Mouse (Mus musculus) megakaryocyte-erythroid progenitor cell, adult 5-6 weeks (primary cell): ENCODE data around the gene Tmem164. TPM values are rescaled to one million over a fixed set of nuclear protein-coding genes. Genes with fewer than 3 reads are reported as not detected.

ENCODE experiments used
- ATAC-seq: replicated peaks from 2 replicates; pipeline ENCODE4 v1.8.0; 2016; ENCODE audit warnings: mild to moderate bottlenecking, inconsistent platforms; ENCODE audit not compliant: severe bottlenecking, poor library complexity, low FRiP score, low TSS enrichment
- total RNA-seq, 2 experiments: library from RNA; stranded (forward) in 1 of 2; stranded (reverse) in 1 of 2; fragments of 200-1000, 215-1000 nt in 1 of 2; fragments of >200 nt in 1 of 2; fragmentation: Nextera tagmentation in 1 of 2; gene quantifications; 2 replicates each; pipeline ENCODE4 v1.2.3; 2014 to 2017

Gene Tmem164
- total RNA-seq, 2 experiments from 2014 or later: 35.3 to 44.4 TPM

DNA sequence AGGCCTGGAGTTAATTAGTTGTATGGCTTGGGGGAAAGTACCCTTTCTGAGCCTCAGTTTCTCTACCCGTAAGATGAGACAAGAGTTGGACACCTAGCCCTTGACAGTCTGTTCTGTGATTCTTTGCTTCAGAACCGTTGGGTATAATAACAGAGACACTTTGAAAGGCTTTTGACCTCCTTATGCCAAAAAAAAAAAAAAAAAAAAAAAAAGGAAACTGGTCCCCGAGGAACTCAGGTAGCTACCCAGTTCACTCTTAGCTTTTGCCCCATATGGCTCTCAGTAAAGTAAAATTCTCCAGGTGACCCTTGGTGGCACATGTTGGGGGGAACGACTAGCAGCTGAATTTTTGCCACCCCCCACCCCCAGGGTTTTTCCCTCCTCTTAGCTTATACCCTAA is 3.5 kb downstream of the Tmem164 start:
- no peak for ATAC-seq

DNA sequence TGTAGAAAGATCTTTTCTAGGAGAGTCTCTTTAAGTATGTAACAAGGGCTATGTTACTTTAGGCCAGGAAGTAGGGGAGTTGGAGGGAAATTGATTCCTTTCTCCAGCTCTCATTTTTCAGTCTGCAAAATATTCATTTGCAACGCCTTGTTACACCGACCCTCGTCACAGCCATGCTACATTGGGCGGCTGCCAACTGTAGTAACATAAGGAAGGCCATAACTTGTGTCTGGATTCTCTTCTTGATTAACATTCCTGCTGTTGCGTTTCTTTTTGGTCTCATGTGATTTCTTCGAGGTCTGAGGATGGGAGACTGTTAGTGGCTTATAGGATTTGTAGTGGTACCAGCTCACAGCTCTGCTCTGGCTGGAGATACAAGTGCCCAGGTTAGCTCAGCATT is 4.5 kb downstream of the Tmem164 start:
- no peak for ATAC-seq

DNA sequence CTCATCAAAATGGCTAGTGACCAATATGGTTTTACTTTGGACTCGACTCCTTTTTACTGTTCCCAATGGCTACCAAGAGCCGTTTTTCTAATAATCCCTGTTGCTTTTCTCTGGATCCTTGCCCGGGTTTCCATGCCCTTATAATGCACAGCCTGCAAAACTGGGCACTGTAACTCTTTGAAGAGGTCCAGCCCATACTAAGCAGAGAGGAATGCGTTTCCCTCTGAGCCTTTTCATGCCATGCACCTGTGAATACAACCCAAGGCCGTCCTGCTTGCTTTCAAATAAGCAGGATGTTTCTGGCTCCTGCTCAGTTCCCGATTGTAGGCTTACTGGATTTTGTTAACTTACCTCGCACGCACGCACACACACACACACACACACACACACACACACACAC is 7.3 kb downstream of the Tmem164 start:
- ATAC-seq: no peak

DNA sequence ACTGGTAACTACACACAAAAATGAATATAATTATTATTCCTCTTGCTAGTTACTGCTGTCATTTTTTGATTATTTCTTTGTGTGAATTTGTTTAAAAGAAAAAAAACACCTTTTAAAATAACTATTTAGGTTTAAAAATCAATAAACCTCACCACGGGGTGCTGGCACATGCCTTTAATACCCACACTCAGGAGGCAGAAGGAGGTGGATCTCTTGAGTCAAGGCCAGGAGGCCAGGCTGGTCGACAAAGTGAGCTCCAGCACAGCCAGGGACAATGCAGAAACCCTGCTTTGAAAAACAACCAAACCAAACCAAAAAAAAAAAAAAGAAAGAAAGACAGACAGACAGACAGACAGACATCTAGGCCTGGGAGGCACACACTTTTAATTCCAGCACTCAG is 12.1 kb downstream of the Tmem164 start:
- ATAC-seq: no peak

DNA sequence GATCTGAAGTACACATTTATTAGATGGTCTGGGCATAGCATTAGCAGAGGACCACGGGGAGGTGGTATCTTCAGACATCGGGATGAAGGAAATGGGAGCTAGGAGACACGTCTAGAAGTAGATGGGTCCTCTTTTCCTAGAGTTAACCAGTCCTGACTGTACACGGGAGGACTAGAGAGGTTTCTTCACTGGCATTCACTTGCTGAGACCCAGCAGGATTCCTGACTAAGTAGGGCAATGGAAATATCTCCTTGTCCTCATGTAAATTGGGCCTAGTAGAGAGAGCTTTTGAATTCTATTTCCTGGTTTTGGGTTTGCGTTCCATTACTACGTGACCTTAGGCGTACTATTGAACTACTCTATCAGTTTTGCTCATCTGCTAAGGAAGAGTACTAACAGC is 13.1 kb downstream of the Tmem164 start:
- ATAC-seq: no peak

DNA sequence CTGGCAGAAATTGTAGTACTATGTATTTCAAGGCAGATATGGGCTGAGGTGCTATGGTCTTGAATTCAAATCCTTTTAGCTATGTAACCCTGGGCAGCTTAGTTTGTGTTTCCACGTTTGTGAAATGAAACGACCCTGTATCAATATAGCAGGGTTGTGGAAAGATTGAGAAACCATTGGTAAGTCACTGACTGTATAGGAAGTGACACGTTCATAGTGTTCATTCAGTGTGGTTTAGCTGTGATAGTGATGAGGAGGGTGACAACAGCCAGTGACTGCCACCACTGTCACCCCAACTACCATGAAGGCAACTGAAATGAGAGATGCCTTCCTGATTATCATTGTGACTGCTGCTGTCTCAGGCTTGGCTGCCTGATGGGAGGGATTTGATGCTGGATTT is 13.7 kb downstream of the Tmem164 start:
- ATAC-seq: no peak

DNA sequence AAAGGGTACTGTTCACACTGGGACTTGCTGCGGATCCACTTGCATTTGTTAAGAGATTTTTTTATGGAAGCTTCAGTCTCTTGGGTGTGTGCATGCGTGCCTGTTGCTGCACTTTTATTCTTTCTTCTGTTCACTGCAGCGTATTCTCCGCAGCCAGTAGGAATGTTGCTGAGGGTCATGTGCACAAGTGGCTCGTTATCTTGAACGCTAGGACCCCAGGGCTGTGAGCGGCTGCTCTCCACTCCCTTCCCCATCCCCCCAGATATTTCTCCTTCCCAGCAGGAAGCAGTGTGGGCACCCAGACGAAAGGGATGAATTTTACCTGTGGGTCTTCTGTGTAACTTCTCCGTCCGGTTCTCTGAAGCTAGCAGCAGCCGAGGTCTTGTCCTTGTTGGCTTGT is 15.6 kb downstream of the Tmem164 start:
- ATAC-seq: no peak

DNA sequence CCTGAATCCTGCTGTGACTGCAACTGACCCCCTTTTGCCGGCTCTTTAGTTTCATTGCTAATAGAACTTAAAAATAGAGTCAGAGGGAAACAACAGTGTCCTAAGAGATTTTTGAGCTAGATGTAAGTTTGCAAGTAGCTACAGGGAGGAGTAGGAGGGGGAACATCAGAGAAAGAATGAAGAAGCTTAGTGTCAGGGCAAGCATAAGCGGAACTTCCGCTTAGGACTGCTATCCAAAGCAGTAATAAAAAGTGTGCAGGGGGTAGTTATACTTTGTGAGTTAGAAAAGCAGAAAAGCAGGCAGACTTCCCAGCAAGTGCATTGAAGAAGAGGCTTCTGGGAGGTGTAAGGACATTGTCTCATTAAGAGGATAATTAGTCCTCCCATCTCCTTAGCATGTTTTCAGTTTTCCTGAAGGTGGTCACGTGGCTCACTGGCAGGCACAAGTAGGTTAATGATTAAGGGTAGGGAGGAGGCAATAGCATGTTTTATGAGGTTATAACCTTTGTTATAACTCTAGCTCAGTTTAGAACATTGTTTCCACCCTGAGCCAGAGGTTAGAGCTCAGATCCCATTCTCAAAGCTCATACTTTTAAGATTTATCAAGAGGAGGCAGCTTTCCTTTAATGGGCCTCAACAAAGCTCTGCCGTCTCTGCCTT is 16.5 kb downstream of the Tmem164 start:
- peak; percentile 38; the same call in 1 of the 2 replicates for ATAC-seq

DNA sequence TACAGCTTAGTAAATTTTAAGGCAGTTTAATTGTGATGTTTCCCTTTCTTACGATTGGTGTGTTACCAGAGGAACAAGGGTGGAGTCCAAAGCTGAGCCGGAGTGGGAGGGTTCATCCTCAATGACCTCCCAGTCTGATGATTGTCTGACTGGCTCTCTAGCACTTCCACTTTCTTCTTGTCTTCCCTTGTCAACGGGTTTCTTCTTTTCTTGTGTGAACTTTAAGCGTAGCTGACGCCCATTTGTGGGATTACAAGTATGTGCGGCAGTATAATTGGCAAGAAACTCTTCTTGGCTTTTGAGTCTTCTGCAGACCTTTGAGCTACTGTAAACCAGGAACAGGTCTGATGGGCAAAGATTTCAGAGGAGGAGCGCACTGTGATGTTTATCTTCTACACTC is 17.0 kb downstream of the Tmem164 start:
- ATAC-seq: peak; percentile 79

DNA sequence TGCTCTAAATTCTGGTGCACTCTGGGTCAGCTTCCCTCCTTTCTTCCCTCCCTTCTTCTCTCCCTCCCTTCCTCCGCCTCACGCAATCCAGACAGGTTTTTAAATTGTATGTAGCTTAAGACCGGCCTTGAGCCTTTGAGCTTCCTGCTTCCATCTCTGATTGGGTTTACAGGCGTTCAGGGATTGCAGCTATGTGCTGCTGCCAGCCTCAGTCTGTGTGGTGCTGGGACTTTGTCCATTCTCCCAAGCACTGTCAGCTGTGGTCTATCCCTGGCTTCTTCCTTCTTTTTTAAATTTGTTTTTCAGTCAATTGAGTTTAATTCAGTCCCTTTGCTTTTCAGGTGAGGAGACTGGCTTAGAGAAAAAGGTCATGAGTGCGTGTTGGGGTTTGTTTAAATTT is 20.9 kb downstream of the Tmem164 start:
- ATAC-seq: no peak

DNA sequence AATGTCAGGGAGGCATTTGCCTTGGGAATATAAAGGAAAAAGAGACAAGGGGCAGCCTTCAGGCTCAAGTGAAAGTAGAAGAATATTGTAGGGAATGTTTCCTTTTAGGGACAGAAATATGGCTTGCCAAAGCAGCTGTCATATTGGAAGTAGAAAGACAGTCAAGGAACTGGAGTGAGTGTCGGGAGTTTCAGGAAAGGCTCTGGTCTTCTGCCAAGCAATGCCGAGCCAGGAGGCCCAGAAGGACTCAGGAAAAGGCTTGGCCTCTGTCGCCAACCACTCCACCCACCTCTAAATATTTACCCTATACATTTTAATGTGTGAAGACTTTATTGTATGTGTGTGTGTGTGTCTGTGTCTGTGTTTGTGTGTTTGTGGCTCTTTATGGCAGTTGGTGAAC is 21.4 kb downstream of the Tmem164 start:
- ATAC-seq: no peak

DNA sequence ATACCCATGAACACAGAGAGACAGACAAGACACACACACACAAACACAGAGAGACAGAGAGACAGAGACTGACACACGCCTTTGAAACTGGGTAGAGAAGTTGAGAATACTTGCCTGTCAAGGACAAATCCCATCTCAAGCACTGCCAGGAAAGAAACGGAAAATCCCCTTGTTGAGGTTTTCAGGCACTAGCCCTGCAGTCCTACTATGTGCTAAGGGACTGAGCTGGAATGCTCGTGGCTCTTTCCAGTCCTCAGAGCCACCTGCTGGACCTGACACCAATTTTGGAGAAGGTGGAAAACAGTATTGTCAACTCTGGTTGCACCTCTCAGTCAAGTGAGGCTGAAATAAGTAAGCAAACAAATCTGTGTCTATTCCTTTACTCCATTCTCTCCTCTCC is 22.7 kb downstream of the Tmem164 start:
- ATAC-seq: no peak

DNA sequence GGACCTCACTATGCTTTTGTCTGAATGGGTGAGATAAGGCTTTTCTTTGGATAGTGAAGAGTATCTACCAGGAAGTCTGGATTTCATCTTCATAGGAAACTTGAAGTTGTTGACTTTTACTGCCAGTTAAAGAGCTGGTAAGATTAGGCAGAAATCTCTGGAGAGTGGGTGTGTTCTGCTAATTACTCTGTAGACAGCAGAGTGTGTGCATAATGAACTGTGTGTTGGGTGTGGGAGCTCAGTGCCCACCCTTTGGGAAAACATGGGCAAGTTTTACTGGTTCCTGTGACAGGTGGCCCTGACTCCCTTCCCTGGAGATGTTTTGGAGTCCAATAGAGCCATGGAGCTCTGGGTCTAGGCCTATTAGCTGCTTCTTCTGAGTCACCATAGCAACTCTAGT is 27.1 kb downstream of the Tmem164 start:
- no peak for ATAC-seq

DNA sequence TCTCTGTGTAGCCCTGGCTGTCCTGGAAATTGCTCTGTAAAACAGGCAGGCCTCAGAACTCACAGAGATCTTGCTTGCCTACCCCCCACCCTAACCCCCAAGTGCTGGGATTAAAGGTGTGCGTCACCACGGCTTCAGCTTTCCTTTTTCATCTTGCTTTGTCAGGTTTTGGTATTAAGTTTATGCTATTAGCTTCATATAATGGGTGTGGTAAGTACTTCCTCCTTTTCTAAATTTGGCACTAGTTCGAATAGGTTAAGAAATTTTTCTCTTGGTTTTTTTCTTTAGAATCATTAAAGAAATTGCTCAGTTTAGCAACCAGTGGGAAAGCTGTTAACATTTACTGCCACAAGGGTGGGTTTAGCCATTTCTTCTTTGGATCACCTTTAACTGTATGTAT is 34.8 kb downstream of the Tmem164 start:
- no peak for ATAC-seq

DNA sequence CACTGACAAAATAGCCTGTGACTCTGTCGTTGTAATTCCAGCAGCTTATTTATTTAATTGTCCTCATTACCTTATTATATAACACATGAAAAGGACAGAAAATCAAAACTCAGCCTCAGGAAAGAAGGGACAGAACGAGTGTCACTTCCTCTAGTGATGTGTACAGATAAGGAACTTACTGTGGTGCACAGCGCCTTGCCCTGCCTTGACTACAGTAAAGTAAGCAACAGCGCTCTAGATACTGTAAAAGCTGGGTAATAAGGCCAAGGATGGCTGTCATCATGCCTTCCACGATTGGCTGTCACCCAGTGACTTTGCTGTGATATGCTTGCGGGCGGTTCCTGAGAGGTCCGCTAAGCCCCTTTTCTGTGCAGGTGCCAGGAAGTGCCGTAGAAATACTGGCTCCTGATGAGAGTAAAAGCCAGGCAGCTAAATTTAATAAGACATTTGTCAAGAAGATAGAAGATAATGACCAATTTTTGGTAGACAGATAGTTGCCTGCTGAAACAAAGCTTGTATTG is 36.8 kb downstream of the Tmem164 start:
- peak; percentile 55; the same call in 1 of the 2 replicates for ATAC-seq

DNA sequence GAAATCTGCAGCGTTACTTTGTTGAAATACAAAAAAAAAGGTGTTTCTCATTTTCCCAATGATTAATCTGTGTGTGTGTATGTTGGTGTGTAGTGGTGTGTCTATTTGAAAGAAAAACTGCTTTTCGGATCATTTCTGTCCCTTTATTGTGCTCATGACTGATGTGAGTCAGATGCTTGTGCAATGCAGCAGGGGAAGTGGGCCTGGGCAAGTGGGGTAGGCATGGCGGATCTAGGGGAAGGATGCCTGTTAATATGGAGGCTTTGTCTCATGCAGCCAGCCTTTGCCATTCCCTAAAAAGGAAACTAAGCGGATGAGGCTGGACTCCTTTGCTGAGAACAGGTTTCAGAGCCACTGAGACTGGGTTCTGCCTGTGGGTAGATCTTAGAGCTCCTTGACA is 37.6 kb downstream of the Tmem164 start:
- no peak for ATAC-seq

DNA sequence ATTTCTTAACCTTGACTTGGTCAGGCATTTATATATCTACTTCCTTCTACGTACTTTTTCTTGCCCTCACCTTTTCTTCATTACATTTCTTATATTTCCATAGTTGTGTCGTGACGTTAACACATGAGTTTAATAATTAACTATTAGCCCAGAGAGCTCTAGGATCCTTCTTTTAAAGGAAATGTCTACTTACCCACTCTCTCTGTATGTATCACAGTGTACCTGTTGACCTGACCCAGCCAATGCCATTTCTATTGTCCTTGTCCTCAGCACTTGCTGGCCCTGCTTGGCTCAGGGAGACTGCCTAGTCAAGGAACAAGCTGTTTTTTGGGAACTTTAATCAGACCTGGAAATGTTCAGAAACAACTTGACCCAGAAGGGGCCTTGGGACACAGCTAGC is 40.7 kb downstream of the Tmem164 start:
- ATAC-seq: no peak

DNA sequence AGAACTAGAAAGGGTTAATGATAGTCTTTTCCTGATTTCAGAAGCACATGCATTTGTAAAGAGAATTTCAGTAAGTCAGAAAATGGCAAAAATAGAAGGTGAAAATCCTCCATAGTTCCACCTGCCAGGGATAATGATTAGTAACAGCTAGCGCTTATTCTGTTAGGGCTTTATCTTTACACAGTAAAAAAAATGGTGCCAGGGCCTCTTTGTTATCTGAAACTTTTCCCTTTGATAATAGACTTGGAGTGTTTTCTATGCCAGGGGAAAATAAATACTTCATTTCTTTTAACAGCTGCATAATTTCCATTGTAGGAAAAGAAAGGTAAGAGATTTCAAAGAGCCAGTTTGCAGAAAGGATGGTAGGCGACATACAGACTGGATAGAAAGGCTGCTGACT is 43.0 kb downstream of the Tmem164 start:
- ATAC-seq: no peak

DNA sequence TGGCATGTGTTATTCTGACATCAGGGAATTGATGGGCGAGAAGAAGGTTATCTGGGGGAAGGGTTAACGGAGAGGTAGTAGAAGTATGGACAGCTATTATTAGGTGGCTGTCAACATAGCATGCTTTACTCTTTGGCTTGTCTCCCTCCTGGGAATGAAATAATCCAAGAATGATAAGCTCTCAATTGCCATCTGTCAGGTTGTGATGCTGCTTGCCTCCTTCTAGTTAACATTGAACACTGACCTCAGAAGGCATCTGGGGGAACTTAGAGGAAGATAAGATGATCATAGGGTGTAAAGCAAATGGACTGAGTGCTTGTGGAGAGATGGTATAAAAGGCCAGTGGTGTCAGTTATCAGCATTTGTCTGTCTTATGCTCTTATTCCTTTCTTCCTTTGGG is 44.4 kb downstream of the Tmem164 start:
- ATAC-seq: peak; percentile 78

DNA sequence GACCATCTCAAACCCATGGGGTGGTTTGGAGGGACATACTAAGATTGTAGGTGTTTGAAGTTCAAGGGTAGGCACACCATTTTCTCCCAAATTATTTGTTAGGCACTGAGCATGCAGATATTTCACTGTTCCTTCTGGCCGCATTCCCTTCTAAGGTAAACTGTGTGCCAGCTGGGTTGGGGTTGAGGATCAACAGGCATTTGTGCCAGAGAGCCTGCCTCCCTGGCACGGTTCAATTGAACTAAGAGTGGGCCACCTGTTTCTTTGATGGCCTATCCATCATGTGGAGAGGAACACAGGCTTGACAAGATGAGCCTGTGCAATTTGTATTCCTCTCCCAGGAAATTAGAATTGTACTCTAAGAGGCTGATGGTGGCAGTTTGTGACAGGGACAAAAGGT is 45.1 kb downstream of the Tmem164 start:
- no peak for ATAC-seq

DNA sequence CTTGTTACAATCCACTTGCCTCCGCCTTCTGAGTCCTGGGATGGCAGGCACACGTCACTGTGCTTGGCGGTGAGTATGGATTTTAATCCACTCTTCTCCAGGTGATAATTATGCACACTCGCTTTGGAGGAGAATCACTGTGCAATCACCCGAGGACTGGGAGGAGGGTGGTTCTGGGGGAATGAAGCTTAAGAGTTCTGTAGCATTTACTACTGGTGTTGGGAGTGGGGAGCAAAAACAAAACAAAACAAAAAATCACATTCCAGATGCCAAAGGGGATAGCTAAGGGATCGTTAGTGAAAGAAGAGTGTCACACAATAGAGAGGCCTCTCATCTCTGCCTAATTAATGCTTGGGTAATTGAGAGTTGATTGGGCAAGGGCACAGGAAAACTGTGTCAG is 46.6 kb downstream of the Tmem164 start:
- no peak for ATAC-seq

DNA sequence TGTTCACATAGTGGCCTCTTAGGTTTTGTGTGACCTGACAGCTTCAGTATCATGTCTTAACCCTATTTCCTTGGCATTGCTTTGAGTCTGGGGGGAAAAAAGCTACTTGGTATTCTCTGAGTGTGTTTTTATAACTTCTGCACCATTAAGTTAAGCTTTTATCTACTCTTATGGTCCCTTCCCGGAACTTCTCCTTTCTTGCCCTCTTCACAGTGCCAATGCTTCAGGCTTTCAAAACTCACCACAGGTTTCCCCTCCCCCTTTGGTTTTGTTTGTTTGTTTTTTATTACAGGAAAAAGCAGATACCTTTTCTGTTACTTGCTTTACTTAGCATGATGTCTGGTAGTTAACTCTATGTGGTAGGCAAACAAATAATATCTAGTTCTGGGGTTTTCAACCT is 47.8 kb downstream of the Tmem164 start:
- ATAC-seq: no peak
